ENCODE assay signal across 9 mouse cellular contexts in the genomic region with DNA sequence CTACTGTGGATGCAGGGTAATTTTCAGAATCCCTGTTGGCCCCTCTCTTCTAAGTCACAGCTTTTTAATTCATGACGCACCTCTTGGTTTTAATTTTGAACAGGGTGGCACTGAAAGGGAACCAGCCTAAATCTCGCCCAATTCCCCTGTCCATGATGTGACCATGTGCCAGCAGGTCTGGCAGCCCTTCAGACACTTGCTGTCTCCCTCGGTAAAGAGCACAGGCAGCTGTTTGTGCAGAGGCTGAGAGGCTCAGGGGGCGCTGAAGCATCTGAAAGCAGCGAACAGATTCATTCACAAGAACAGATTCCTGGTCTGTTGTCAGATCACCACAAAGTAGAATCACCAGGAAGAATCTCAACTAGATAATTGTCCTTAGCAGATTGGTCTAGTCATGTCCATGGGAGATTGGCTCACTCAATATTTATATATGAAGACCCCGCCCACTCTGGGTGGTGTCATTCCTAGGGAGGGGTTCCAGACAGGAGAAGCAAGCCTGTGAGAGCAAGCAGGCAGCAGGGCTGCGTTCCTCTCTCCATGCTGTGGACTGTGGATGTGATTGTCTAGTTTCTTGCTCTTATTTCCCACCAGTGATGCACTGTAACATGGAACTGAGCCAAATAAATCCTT.
DNase-seq lines count a peak whose midpoint lies in the region; ATAC-seq and TF ChIP-seq lines count a peak whose summit lies in the region.
"Had no signal": no experiment of that assay in that cellular context is flagged by ENCODE, and none has a peak within 500 bp of the region (broad histone marks: within the 10 kb centered on the region; RNA-seq: fewer than 3 reads in every experiment).

No protein-coding gene starts in this region.

- DNase-seq in heart, adult 8-10 months (ENCODE audit: low spot score), result no peak
- DNase-seq in ES-CJ7 (ENCODE audit: low read depth, low spot score), result peak; percentile 19
- DNase-seq in brain, embryonic 14.5 days (ENCODE audit: low read depth), result peak; percentile 60
- DNase-seq in mesoderm, embryonic 11.5 days (ENCODE audit: low read depth, low spot score), result peak; percentile 44
- DNase-seq in urinary bladder, adult 2 months (ENCODE audit: low spot score), result no peak
- no peak for DNase-seq in spleen, adult 18-20 months

- no peak for TF ChIP-seq POLR2A in brain, embryonic 14.5 days (IDR thresholded peaks at IDR 0.05; ENCODE audit: borderline replicate concordance, extremely low read depth, insufficient read depth, insufficient read length, poor library complexity, severe bottlenecking)

- H3K9me3 ChIP-seq in heart, embryonic 16.5 days (replicated peaks; ENCODE audit: control insufficient read depth, low read length), result no peaks in the 10 kb centered on the region

- H3K4me3 ChIP-seq in heart, embryonic 16.5 days (ENCODE audit: low read length), result no peak overlapping the region

- TF ChIP-seq CTCF in brain, embryonic 14.5 days (IDR thresholded peaks at IDR 0.05; ENCODE audit: borderline replicate concordance, extremely low read depth, insufficient read depth, insufficient read length), result no peak

- H3K4me1 ChIP-seq in heart, embryonic 16.5 days (ENCODE audit: control insufficient read depth, insufficient read depth, low read length), result peaks cover 7% of the 10 kb centered on the region

- whole genome bisulfite sequencing in heart, embryonic 16.5 days, result 36% methylated on average over 7 of the region's 7 CpGs

- no peak; the same call in 1 of the 2 replicates for ATAC-seq in heart, embryonic 16.5 days (replicated peaks; ENCODE audit: extremely low read depth, insufficient read depth, low FRiP score)
- no peak for ATAC-seq in megakaryocyte progenitor cell, adult 5-6 weeks (replicated peaks; ENCODE audit: poor library complexity)

- no peak overlapping the region for H3K9ac ChIP-seq in heart, embryonic 16.5 days (ENCODE audit: low read length)

- H3K27ac ChIP-seq in heart, embryonic 16.5 days (ENCODE audit: low read length), result no peak overlapping the region

- H3K36me3 ChIP-seq in heart, embryonic 16.5 days (ENCODE audit: control insufficient read depth, insufficient read depth), result no peaks in the 10 kb centered on the region

- H3K27me3 ChIP-seq in heart, embryonic 16.5 days (ENCODE audit: control insufficient read depth, insufficient read depth, low read length), result no peaks in the 10 kb centered on the region

- H3K4me2 ChIP-seq in heart, embryonic 16.5 days (ENCODE audit: low read depth, low read length), result peak overlapping the region; percentile 30
- H3K4me2 ChIP-seq: liver, embryonic 11.5 days had no signal

Comparison
In these comparisons a context has a peak if more than half of its experiments do, and no peak if none do; other contexts are left out.
1. DNase-seq: peak in ES-CJ7 (single experiment), brain, embryonic 14.5 days (single experiment) and mesoderm, embryonic 11.5 days (single experiment); none in heart, adult 8-10 months (single experiment), urinary bladder, adult 2 months (single experiment) and spleen, adult 18-20 months (0 of 2).